Mouse (Mus musculus): Measurements from ENCODE around the gene Rilp.

Rilp gene

DNA sequence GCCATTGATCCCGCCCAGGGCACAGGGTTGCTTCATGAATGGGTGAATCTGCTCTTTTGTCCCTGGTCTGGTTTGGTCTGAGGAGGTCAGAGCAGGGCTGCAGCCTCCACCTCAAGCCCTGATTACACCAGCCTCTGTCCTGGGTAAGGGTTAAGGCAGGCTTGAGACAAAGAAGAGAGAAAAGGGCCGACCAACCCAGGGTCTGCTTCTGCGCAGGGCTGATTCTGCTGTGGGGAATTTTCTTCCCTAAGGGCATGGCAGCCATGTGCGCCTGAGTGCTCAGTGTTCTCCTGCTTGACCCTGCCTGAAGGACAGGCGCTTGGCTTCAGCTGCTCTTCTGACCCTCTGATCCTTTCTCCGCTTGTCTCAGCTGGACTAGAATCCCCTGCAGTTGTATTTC is 47.2 kb downstream of the Rilp start:
- no peak for DNase-seq (ENCODE audit: low read depth)

DNA sequence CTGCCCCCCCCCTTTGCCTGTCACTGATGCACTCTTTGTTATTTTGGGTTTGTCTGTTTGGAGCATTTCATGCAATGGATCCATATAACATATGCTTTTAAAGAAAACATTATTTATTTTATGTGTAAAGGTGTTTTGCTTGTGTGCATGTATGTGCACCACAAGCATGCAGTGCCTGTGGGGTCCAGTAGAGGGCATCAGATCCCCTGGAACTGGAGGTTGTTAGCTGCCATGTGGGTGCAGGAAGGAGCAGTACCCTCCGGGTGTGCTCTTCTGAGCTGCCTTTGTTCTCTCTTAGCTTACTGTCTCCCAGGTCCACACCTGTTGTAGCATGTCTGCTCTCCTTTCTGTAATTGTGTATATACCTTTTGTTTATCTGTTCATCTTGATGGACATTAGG is 48.2 kb downstream of the Rilp start:
- peak; percentile 26 for DNase-seq (ENCODE audit: low read depth)

DNA sequence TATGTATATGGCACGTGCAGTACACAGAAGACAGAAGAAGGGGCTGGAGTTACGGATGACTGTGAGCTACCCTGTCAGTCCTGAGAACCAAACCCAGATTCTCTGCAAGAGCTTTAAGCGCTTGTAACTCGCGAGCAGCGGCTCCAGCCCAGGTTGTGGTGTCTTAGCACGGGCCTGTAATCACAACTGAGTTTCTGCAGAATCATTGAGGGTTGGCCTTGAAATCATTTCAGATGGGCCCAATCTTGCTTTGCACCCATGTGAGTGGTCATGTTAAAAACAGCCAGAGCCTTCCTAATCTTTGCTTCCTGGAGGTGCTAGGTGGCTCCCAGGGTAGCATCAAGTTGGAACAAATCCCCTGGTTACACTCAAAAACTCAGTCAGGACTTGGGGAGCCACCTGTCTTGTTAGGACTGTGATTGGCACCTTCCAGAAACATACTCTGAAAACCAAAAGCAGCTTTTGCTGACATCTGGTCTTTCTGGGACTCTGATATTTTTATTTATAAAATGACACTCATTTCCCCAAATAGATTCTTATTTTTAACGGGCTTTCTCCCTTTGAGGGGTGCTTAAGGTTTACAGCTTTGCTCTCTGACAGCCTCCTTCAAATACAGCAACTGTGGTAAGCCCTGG is 50.1 kb downstream of the Rilp start:
- DNase-seq (ENCODE audit: low read depth) = no peak

DNA sequence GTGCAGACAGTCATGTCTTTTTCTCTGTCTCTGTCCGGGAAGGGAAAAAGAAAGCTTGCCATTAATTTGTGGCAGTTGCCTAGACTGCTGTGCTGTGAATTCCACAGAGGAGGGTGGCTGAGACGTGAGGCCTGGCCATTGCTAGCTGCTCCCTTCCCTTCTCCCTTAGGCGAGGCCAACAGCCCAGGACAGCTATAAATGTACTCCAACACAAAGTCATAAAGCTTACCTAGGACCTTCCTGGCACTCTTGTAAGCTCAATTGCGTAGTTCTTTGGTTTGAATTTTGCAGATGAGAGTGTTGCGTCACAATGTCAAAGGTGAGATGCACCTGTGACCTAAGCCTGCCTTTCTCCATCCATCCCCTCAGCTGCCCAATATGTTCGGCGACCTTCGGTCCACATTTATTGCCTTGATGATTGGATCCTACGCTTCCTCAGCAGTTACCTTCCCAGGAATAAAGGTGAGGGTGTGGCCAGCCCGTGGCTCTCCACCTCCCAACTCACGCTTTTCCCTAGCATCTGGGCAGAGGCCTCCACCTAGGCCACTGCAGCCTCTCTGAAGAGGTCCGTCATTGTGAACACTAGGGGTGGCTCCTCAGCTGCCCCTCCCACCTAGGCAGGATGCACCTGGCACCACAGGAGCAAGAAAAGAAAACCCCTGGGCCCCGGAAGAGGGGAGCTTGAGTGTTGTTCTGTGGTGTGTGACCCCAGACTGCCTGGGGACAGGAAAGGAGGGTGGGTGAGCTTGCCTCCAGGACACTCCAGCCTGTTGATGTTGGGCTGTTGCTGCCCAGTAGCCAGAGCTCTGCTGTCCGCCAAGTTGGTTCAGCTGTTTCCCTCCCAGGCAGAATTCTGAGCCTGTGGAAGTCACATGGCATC is 50.9 kb downstream of the Rilp start:
- DNase-seq (ENCODE audit: low read depth) = no peak

DNA sequence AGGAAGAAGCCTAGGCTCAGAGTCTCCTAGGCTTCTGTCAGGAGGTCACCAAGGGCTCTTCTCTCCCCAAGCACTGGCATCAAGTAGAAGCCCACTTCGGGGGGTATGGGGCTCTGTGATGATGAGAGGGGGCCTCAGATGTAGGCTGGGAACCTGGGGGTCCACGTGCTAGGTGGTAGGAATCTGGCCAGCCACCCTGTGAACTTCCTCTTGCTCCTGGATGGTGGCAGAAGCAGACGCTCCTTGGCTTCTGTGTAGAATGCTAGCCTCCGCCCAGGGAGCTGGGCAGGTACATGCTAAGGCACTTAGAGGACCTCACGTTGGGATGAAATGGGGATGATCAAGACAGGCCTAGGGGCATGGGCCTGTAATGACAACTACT is 51.5 kb downstream of the Rilp start:
- no peak for DNase-seq (ENCODE audit: low read depth)

Data from NIH3T3 (cell line).